Comparison of ENCODE assay signal across 8 mouse cellular contexts in the genomic region with DNA sequence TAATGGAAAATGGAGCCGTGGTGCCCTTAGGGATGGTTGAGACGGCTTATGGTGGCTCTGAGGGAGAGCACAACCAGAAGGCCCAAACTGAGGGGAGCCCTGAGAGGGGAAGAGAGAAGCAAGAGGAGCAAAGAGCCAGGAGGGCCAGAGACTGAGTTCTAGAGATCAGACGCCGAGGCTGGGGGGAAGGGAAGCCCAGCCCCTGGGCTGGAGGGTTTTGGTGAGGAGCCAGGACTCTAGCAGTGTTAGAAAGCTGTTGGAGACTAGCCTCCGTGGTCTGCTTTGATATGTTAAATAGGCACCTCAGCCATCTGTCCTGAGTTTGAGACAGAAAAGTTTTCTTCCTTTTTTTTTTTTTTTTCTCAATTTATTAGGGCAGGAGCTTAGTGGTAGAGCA. TPM values are rescaled to one million over a fixed set of nuclear protein-coding genes. Genes with fewer than 3 reads are reported as not detected.
DNase-seq lines count a peak whose midpoint lies in the region; ATAC-seq lines count a peak whose summit lies in the region.

No protein-coding gene starts in this region.

- H3K4me3 ChIP-seq in heart, embryonic 16.5 days (ENCODE audit: low read length): peak overlapping the region; percentile 93

- peak; percentile 52 to 69 for DNase-seq in left cerebral cortex, postnatal 10 days (ENCODE audit: extremely low spot score in 1 of 2, low spot score in 2 of 2)
- no peak for DNase-seq in left cerebral cortex, postnatal 36 days (ENCODE audit: low spot score in 2 of 2)
- DNase-seq in cerebellum, adult 9-11 months: peak; percentile 58
- DNase-seq in kidney, postnatal 36 days: peak; percentile 57 to 64
- DNase-seq in gastrocnemius, adult 8-10 months (ENCODE audit: low spot score in 2 of 2): no peak
- no peak for DNase-seq in gastrocnemius, postnatal 4 days (ENCODE audit: low spot score in 2 of 2)

- no peak for ATAC-seq in heart, embryonic 16.5 days (replicated peaks; ENCODE audit: extremely low read depth, insufficient read depth, low FRiP score)
- ATAC-seq in megakaryocyte-erythroid progenitor cell, adult 5-6 weeks (replicated peaks; ENCODE audit: low FRiP score, low TSS enrichment, poor library complexity, severe bottlenecking): 0 out of 2 replicates have a peak, but pooled peaks have one; percentile 8

- H3K4me2 ChIP-seq in heart, embryonic 16.5 days (ENCODE audit: low read depth, low read length): peak overlapping the region; percentile 85

- peak overlapping the region; percentile 64 for H3K27ac ChIP-seq in heart, embryonic 16.5 days (ENCODE audit: low read length)

- no peaks in the 10 kb centered on the region for H3K9me3 ChIP-seq in heart, embryonic 16.5 days (replicated peaks; ENCODE audit: control insufficient read depth, low read length)

- no peaks in the 10 kb centered on the region for H3K36me3 ChIP-seq in heart, embryonic 16.5 days (ENCODE audit: control insufficient read depth, insufficient read depth)

- no peaks in the 10 kb centered on the region for H3K27me3 ChIP-seq in heart, embryonic 16.5 days (ENCODE audit: control insufficient read depth, insufficient read depth, low read length)

- H3K4me1 ChIP-seq in heart, embryonic 16.5 days (ENCODE audit: control insufficient read depth, insufficient read depth, low read length): peaks cover 22% of the 10 kb centered on the region

- H3K9ac ChIP-seq in heart, embryonic 16.5 days (ENCODE audit: low read length): peak overlapping the region; percentile 99

- WGBS in heart, embryonic 16.5 days: 16% methylated on average over 5 of the region's 5 CpGs

- intact Hi-C loops in left cerebral cortex, postnatal 10 days (cut with DNase I): loop anchor here (10.0 kb wide), 1 partner anchor 103 kb away; no protein-coding TSS in a partner anchor
- intact Hi-C loops in left cerebral cortex, postnatal 36 days (cut with DNase I): loop anchor here (5.0 kb wide), 1 partner anchor 105 kb away; no protein-coding TSS in a partner anchor

RNA-seq across cellular contexts. Expression of gene Zbed3, which starts 3.9 kb away (rescaled TPM):
- total RNA-seq in left cerebral cortex, postnatal 10 days (2021): 10 to 100 TPM; 14.7 to 18.0 TPM
- total RNA-seq in left cerebral cortex, postnatal 36 days (2021): 10 to 100 TPM; 14.0 to 19.2 TPM
- polyA plus RNA-seq in heart, embryonic 16.5 days (2015; fragmentation: Nextera tagmentation; extraction: Ambion mirVana): 50.3 and 53.2 TPM in 2 replicates
- 13.3 and 15.1 TPM in 2 replicates for total RNA-seq in megakaryocyte-erythroid progenitor cell, adult 5-6 weeks (2014; fragmentation: Nextera tagmentation)
- total RNA-seq in megakaryocyte-erythroid progenitor cell, adult 5-6 weeks (2017): 0.76 and 2.6 TPM in 2 replicates
- 1 to 10 TPM; 3.2 to 5.3 (median 4.2) TPM for total RNA-seq in gastrocnemius, adult 8-10 months (2022)
- total RNA-seq in gastrocnemius, postnatal 4 days (2021): 10 to 100 TPM; 20.6 to 23.3 TPM

RNA-seq across cellular contexts. Expression of gene Aggf1, which starts 47.8 kb away (rescaled TPM):
- 10 to 100 TPM; 39.0 to 39.9 TPM for total RNA-seq in left cerebral cortex, postnatal 10 days (2021)
- total RNA-seq in left cerebral cortex, postnatal 36 days (2021): 10 to 100 TPM; 50.1 to 51.2 TPM
- polyA plus RNA-seq in heart, embryonic 16.5 days (2015; fragmentation: Nextera tagmentation; extraction: Ambion mirVana): 23.1 and 24.0 TPM in 2 replicates
- total RNA-seq in megakaryocyte-erythroid progenitor cell, adult 5-6 weeks (2014; fragmentation: Nextera tagmentation): 53.1 and 58.0 TPM in 2 replicates
- total RNA-seq in megakaryocyte-erythroid progenitor cell, adult 5-6 weeks (2017): 69.0 and 72.8 TPM in 2 replicates
- 10 to 100 TPM; 15.6 to 19.1 (median 17.5) TPM for total RNA-seq in gastrocnemius, adult 8-10 months (2022)
- total RNA-seq in gastrocnemius, postnatal 4 days (2021): 10 to 100 TPM; 22.4 to 22.5 TPM

Comparison
In these comparisons a context has a peak if more than half of its experiments do, and no peak if none do; other contexts are left out.
1. DNase-seq: peak in left cerebral cortex, postnatal 10 days (2 of 2), cerebellum, adult 9-11 months (single experiment) and kidney, postnatal 36 days (2 of 2); none in left cerebral cortex, postnatal 36 days (0 of 2), gastrocnemius, adult 8-10 months (0 of 2) and gastrocnemius, postnatal 4 days (0 of 2).